Mouse (Mus musculus): ENCODE results near the gene AA986860.

The AA986860 gene

DNA sequence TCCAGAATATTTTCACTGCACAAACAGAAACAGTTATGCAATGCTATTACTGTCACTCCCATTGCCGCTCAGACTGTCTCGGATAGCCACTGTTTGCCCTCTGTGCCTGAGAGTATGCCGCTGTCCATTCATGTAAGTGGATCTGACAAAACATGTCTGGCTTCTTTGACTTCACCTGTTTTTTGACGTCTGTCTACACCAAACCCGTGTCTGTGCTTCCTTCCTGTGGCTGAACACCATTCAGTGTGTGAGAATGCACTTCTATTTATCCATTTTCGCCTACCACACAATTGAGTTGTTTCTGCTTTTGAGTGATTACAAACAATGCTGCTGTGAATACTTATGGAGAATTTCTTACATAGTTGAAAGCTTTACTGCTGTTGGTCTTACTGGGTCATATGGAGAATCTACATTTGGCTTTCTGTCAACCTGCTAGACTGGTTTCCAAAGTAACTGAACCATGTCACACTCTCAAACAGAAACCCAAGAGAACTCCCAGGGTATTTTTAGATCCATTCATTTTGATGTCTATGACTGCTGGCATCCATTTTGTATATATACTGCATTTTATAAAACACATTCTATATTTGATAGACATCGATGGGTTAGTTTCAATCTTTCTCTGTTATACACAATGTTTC is 44.0 kb downstream of the AA986860 start:
- DNase-seq (ENCODE audit: low read depth): no peak

DNA sequence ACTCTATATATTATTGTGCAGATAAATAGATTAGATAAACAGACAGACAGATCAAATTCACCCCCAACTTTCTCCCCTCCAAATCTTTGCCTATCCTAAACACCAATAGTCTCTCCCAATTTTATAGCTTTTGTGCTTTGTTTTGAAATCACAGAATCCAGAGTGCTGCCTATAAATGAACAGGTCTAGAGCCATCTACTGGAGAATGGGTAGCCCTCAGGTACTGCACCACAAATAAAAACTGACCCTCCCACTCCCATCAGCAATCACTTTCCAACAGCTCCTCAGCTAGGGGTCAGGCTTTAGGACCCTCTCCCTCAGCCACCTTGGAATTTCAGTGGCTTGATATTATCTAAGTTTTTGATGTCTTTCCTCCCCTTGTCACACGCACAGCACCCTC is 44.9 kb downstream of the AA986860 start:
- DNase-seq (ENCODE audit: low read depth): no peak

DNA sequence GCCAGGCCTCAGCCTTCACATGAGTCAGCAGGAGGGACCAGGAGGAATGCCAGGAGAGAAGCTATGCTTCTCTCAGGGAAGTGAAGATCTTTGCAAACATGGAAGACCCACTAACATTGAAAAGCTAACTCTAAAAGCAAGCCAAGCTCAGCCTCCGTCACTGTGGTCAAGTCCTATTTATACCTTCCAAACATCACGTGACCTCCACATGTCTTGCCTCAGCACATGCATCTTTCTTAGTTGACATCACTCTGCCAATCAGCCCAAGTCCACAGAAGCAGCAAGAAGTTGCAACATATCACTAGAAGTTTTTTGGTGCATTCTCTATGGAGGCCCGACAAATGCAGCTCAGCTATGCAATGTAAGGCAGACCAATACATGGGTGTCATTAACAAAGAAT is 48.1 kb downstream of the AA986860 start:
- no peak for DNase-seq (ENCODE audit: low read depth)

DNA sequence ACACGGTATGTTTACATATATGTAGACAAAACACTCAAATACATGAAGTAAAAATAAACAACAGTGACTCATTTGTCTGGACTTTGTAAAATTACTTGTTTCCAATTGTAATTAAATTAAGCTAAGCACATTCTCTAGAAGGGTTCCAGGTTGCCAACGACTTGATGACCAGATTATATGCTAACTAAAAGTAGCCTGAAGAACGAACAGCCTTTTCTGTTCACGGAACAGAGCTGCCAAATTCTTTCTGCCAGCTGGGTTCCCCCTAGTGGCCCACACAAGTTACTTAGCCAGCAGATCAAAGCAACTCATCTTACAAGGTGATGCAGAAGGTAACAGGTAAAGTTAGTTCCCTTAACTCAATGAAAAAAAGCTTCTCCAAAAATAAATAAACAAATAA is 52.3 kb downstream of the AA986860 start:
- peak; percentile 38 for DNase-seq (ENCODE audit: low read depth)

DNA sequence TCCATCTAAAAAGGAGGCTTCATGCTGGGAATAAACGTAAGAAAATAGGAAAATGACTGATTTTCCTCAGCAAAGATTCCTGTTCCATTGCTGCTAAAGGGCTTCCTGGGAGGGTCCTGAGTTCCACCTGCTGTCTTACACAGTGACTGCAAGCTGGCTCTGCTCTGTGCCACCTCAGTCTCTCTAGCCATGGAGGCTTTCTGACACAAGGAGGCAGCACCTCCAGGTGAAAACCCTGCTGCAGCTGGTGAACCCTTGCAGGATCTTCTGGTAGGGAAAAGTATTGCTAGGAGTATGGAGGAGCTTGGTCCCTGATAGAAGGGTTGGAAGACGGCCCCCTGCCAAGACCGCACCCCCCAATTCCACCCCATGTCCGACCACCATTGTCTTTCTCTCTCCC is 55.2 kb downstream of the AA986860 start:
- no peak for DNase-seq (ENCODE audit: low read depth)

DNA sequence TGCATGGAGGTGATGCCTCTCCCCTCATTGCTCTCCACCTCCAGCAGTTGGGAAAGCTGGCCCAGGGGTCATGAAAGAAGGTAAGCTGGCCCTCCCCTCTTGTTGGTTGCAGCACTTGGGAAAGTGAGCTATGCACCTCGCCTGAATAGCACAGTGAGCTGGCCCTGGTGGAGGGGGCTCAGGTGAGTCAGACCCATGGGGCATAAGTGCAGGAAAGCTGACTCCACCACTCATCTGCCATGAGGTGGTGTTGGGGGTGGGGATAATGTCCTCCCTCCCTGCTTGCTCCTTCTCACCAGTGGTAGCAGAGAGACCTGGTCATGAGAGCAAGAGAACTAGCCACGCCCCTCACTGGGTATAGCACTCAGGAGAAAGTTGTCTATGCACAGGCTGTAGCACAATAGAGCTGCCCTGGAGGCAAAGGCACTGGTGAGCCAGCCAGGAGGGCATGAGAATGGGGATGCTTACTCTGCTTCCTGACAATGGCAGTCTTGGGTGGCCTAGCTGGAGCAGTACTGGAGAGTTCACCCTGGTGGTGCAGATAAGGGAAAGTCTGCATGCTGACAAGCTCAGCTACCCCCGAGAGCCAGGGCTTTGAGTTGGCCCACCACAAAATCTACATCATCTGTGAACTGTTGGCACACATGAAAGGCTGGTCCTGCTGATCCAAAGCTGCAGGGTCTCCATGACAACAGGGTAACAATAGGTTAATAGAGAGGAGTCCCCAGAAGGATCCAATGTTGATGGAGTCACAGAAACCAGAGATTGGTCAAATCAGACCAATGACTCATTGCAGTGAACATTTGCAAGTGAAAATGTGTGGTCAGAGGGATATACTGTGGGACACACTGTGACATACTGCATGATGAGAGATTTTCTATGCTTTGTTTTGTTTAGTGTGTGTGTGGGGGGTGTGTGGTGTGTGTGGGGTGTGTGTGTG is 58.0 kb downstream of the AA986860 start:
- no peak for DNase-seq (ENCODE audit: low read depth)
